Mouse (Mus musculus): Measurements from ENCODE around the gene Lcat.

- TF ChIP-seq POLR2A (IDR thresholded peaks at IDR 0.05; ENCODE audit: borderline replicate concordance, insufficient read depth, low read length) (no peak), CTCF (IDR thresholded peaks at IDR 0.05; ENCODE audit: borderline replicate concordance, insufficient read depth, low read depth, low read length) (no peak)
These were observed 48.4 kb upstream of the Lcat start for GRCm38 (mm10) chr8:105991546-105991945.
